Mouse (Mus musculus) MEL (cell line): ENCODE measurements around the gene Lrch3. TPM values are rescaled to one million over a fixed set of nuclear protein-coding genes. Genes with fewer than 3 reads are reported as not detected.

Source experiments
- DNase-seq: peaks from one replicate; pipeline ENCODE4 v3.0.0; 2011; ENCODE audit warnings: low read depth, low spot score
- H3K27ac ChIP-seq: 2 replicates; pipeline ENCODE4 v1.5.1; 2012; ENCODE audit warnings: low read depth, mild to moderate bottlenecking, control low read depth, low read length, moderate library complexity; ENCODE audit not compliant: control insufficient read depth
- H3K27me3 ChIP-seq, 2 experiments: fragments of 150-350 bp in 1 of 2; sonication (generic) in 1 of 2; 2 replicates each; pipeline ENCODE4 v1.6.1; 2012; ENCODE audit warnings: low read length in 2 of 2, mild to moderate bottlenecking in 2 of 2, improper control_type of control experiment in 1 of 2, moderate library complexity in 1 of 2; ENCODE audit not compliant: insufficient read depth in 2 of 2, control insufficient read depth in 1 of 2
- H3K36me3 ChIP-seq, 2 experiments: 2 replicates each; pipeline ENCODE4 v1.6.1; 2012 to 2014; ENCODE audit warnings: low read length in 2 of 2, improper control_type of control experiment in 1 of 2, inconsistent platforms in 1 of 2, mild to moderate bottlenecking in 1 of 2; ENCODE audit not compliant: insufficient read depth in 2 of 2, control insufficient read depth in 1 of 2
- H3K4me1 ChIP-seq, 2 experiments: fragments of 150-350 bp in 1 of 2; sonication (generic) in 1 of 2; 2 replicates each; pipeline ENCODE4 v1.6.1; 2012; ENCODE audit warnings: low read length in 2 of 2, improper control_type of control experiment in 1 of 2, mild to moderate bottlenecking in 1 of 2; ENCODE audit not compliant: insufficient read depth in 2 of 2, control insufficient read depth in 1 of 2
- H3K4me3 ChIP-seq, 2 experiments: fragments of 150-350 bp in 1 of 2; sonication (generic) in 1 of 2; 2 replicates each; pipeline ENCODE4 v1.5.1; 2012; ENCODE audit warnings: low read depth in 2 of 2, low read length in 2 of 2, mild to moderate bottlenecking in 2 of 2, moderate library complexity in 2 of 2, control low read depth in 1 of 2, improper control_type of control experiment in 1 of 2; ENCODE audit not compliant: control insufficient read depth in 1 of 2, insufficient read depth in 1 of 2
- H3K79me2 ChIP-seq: 2 replicates; pipeline ENCODE4 v1.6.1; 2012; ENCODE audit warnings: mild to moderate bottlenecking, low read length, moderate library complexity; ENCODE audit not compliant: control insufficient read depth, poor library complexity, insufficient read depth
- H3K9ac ChIP-seq: 2 replicates; pipeline ENCODE4 v1.6.1; 2012; ENCODE audit warnings: low read depth, mild to moderate bottlenecking, control low read depth, low read length, moderate library complexity; ENCODE audit not compliant: control insufficient read depth, poor library complexity, severe bottlenecking
- H3K9me3 ChIP-seq: fragments of 150-350 bp; sonication (generic); replicated peaks from 2 replicates; pipeline ENCODE4 v1.6.1; 2012; ENCODE audit warnings: mild to moderate bottlenecking, low read length, improper control_type of control experiment, moderate library complexity; ENCODE audit not compliant: insufficient read depth
- BHLHE40 ChIP-seq: IDR thresholded peaks from 2 replicates; pipeline ENCODE4 v1.6.1; 2012; ENCODE audit warnings: low read depth, mild to moderate bottlenecking, inconsistent platforms, low read length, improper control_type of control experiment, borderline replicate concordance
- CHD1 ChIP-seq: IDR thresholded peaks from 2 replicates; pipeline ENCODE4 v1.6.1; 2012; ENCODE audit warnings: low read depth, mild to moderate bottlenecking, inconsistent platforms, low read length, improper control_type of control experiment
- CHD2 ChIP-seq: IDR thresholded peaks from 2 replicates; pipeline ENCODE4 v1.6.1; 2011; ENCODE audit warnings: low read length, improper control_type of control experiment
- E2F4 ChIP-seq: IDR thresholded peaks from 2 replicates; pipeline ENCODE4 v1.6.1; 2011; ENCODE audit warnings: low read depth, low read length, improper control_type of control experiment, borderline replicate concordance
- EP300 ChIP-seq, 2 experiments: IDR thresholded peaks; 2 replicates each; pipeline ENCODE4 v1.6.1; 2011; ENCODE audit warnings: improper control_type of control experiment in 2 of 2, low read length in 2 of 2, low read depth in 1 of 2, mild to moderate bottlenecking in 1 of 2
- MAFK ChIP-seq: IDR thresholded peaks from 2 replicates; pipeline ENCODE4 v1.6.1; 2011; ENCODE audit warnings: low read depth, mild to moderate bottlenecking, low read length, improper control_type of control experiment, borderline replicate concordance
- MAX ChIP-seq: IDR thresholded peaks from 2 replicates; pipeline ENCODE4 v1.6.1; 2011; ENCODE audit warnings: low read length, improper control_type of control experiment
- MAZ ChIP-seq: IDR thresholded peaks from 2 replicates; pipeline ENCODE4 v1.6.1; 2012; ENCODE audit warnings: low read depth, mild to moderate bottlenecking, inconsistent platforms, low read length, improper control_type of control experiment
- NELFE ChIP-seq: IDR thresholded peaks from 2 replicates; pipeline ENCODE4 v1.6.1; 2011; ENCODE audit warnings: low read depth, low read length, improper control_type of control experiment
- NRF1 ChIP-seq: IDR thresholded peaks from 2 replicates; pipeline ENCODE4 v1.6.1; 2014; ENCODE audit warnings: low read depth, mild to moderate bottlenecking, inconsistent platforms, low read length, improper control_type of control experiment, moderate library complexity; ENCODE audit not compliant: poor library complexity, insufficient read depth, severe bottlenecking
- POLR2AphosphoS2 ChIP-seq: IDR thresholded peaks from 2 replicates; pipeline ENCODE4 v1.6.1; 2011; ENCODE audit warnings: low read length, improper control_type of control experiment
- POLR2AphosphoS5 ChIP-seq: IDR thresholded peaks from 2 replicates; pipeline ENCODE4 v1.6.1; 2012; ENCODE audit warnings: low read depth, borderline replicate concordance, mild to moderate bottlenecking, inconsistent platforms, low read length, moderate library complexity, mixed read lengths
- SMC3 ChIP-seq: IDR thresholded peaks from 2 replicates; pipeline ENCODE4 v1.6.1; 2011; ENCODE audit warnings: low read depth, low read length, improper control_type of control experiment
- TBP ChIP-seq: IDR thresholded peaks from 2 replicates; pipeline ENCODE4 v1.8.0; 2011; ENCODE audit warnings: low read depth, low read length, improper control_type of control experiment
- ZMIZ1 ChIP-seq: IDR thresholded peaks from 2 replicates; pipeline ENCODE4 v1.6.1; 2012; ENCODE audit warnings: low read depth, mild to moderate bottlenecking, inconsistent platforms, low read length, improper control_type of control experiment, moderate library complexity
- polyA plus RNA-seq, 2 experiments: library from polyadenylated mRNA; stranded (reverse) in 1 of 2; unstranded in 1 of 2; fragments of >175 nt in 1 of 2; fragments of >200 nt in 1 of 2; gene quantifications; 2 replicates each; pipeline versions ENCODE4 v1.2.1 to v1.2.4; 2012; ENCODE audit warnings: low replicate concordance in 2 of 2, low read depth in 1 of 2; ENCODE audit not compliant: insufficient read length in 2 of 2, insufficient read depth in 1 of 2, missing spikeins in 1 of 2
- total RNA-seq: library from RNA; depleted of rRNA; stranded (reverse); fragments of 300-350 nt; gene quantifications from 2 replicates; pipeline ENCODE4 v1.2.3, GENCODE M21; 2012

The Lrch3 gene
- total and polyA plus RNA-seq, 3 experiments, result 8.6 to 17.0 TPM; not detected in 1

DNA sequence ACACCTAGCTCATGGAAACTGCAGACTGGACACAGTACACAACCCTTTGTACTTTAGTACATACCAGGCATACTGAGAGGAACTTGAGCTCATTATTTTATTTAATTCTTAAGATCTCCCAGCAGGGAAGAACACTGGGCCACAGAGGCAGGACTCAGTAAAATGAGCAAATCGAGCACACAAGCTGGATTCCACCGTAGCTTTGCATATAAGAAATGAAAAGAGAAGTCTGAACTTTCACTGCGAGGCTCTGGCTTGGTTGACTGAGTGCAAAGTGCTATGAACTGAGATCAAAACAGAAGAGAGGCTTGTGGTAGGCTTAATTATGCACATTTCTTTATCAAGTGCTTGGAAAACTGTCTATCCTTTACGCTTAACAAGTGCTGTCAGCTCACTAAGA is 48.5 kb upstream of the Lrch3 start:
- Histone ChIP-seq H3K9ac (no peak overlapping the region), H3K27ac (no peak overlapping the region)
- TF ChIP-seq POLR2AphosphoS2 (no peak), NELFE (no peak), BHLHE40 (no peak), EP300 (IDR thresholded peaks at IDR 0.05; ENCODE audit: low read depth in 1 of 2, low read length in 2 of 2) (no peak), MAFK (no peak)
- TF ChIP-seq, all 39 proteins: peak for 0
- DNase-seq, result no peak
- peaks cover 0 to 2% of the 10 kb centered on the region in 2 experiments; a peak in 2 of 4 replicates for H3K36me3 ChIP-seq
- H3K4me3 ChIP-seq, result no peak overlapping the region
- peaks cover 0 to 8% of the 10 kb centered on the region in 2 experiments; a peak in 3 of 4 replicates for H3K4me1 ChIP-seq
- no peaks in the 10 kb centered on the region; the same call in 1 of the 2 replicates for H3K79me2 ChIP-seq
- no peaks in the 10 kb centered on the region for H3K9me3 ChIP-seq
- H3K27me3 ChIP-seq, result no peaks in the 10 kb centered on the region

DNA sequence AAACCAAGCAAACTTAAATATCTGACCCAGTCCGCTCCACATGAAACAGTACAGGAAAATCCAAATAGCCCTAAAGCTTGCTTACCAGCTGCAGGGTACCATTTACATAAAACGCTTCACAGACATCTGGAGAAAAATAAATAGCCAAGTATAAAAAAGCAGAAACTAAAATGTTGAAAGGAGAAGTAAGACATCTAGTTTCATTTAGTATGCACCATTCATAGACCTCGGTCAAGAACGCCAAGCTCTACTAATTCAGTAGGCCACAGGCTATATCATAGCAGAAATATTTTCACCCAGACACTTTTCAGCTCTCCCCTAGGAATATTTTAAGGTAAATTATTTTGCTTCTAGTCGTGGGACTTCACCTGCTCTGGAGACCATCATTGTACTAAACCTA is 47.2 kb upstream of the Lrch3 start:
- Histone ChIP-seq H3K36me3 (peaks cover 0 to 2% of the 10 kb centered on the region in 2 experiments; a peak in 2 of 4 replicates), H3K27me3 (no peaks in the 10 kb centered on the region), H3K9ac (no peak overlapping the region), H3K4me1 (peaks cover 0 to 10% of the 10 kb centered on the region in 2 experiments; a peak in 3 of 4 replicates), H3K4me3 (no peak overlapping the region; a peak in 1 of 4 replicates), H3K79me2 (no peaks in the 10 kb centered on the region; the same call in 1 of the 2 replicates), H3K27ac (no peak overlapping the region), H3K9me3 (no peaks in the 10 kb centered on the region)
- TF ChIP-seq NRF1, result no peak
- TF ChIP-seq ZMIZ1, result no peak
- TF ChIP-seq POLR2AphosphoS5, result no peak
- TF ChIP-seq TBP, result no peak
- TF ChIP-seq E2F4, result no peak
- no peak for TF ChIP-seq MAX
- TF ChIP-seq SMC3, result no peak
- no peak for TF ChIP-seq CHD2
- TF ChIP-seq CHD1, result no peak
- TF ChIP-seq MAZ, result no peak
- DNase-seq, result peak; percentile 14
